Comparison of ENCODE assay signal across 1 mouse cellular context in genomic region chr11:26533828-26534119, GRCm38 (mm10).
TF ChIP-seq lines count a peak whose summit lies in the region.

No protein-coding gene starts in this region.

TF ChIP-seq in MEL, 35 proteins besides CTCF, POLR2A, EP300 and RAD21 (continued from another document):
- TF ChIP-seq MYC (IDR thresholded peaks at IDR 0.05; ENCODE audit: low read depth, low read length) (peak; percentile 84; the same call in 1 of the 2 replicates), USF2 (IDR thresholded peaks at IDR 0.05; ENCODE audit: borderline replicate concordance in 1 of 2, insufficient read depth in 1 of 2, low read depth in 1 of 2, low read length in 2 of 2) (no peak), UBTF (IDR thresholded peaks at IDR 0.05; ENCODE audit: borderline replicate concordance, insufficient read depth, low read depth, low read length) (no peak), TBP (IDR thresholded peaks at IDR 0.05; ENCODE audit: low read depth, low read length) (no peak), E2F4 (IDR thresholded peaks at IDR 0.05; ENCODE audit: borderline replicate concordance, low read depth, low read length) (no peak), CHD2 (IDR thresholded peaks at IDR 0.05; ENCODE audit: low read length) (peak; percentile 10; the same call in 1 of the 2 replicates), KAT2A (conservative IDR thresholded peaks at IDR 0.05; ENCODE audit: low read depth, low read length) (0 out of 2 replicates have a peak, but pooled peaks have one; percentile 42), MXI1 (IDR thresholded peaks at IDR 0.05; ENCODE audit: low read depth, low read length) (peak; percentile 62; the same call in 1 of the 2 replicates)
